Mouse (Mus musculus): ENCODE data around the gene Adgrl3.
"Not testable (repeated sequence)": the region's sequence is repeated elsewhere in the genome, so short reads cannot be mapped to it uniquely, and the experiment has no call there.

Adgrl3 gene

DNA sequence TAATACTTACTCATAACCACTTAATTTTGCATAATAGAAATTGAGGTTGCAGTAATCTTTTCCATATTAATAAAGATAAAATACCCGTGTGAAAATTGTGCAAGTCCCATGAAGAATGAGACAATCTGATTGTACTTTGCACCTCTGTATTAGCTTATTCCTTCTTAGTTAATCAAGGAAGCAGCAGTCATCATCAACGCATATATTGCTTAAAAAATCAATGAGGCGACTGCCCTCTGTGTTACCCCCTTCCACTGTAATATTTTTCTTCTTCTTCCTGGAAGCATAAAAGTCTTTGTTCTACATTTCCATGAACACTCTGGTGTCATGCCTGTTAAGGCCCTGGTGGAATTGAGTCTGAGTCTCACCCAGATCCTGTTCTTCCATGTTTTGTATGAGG is 416.4 kb downstream of the Adgrl3 start:
- no peak for DNase-seq

DNA sequence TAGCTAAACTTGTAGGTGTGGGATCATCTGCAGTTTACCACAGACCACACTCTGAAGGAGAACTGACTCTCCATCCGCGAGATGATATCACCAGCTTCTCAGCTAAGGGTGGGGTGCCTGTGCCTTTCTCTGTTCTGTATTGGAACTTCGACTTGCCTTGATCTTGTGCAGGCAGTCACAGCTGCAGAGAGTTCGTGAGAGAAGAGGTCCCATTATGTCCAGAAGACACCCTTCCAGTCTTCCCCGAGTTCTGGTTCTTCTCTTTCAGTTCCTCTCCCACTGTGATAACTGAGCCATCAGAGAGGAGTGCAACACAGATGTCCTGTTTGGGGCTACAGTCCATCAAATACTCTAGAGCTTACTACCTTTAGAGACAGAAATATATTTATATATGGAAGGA is 422.2 kb downstream of the Adgrl3 start:
- DNase-seq, result no peak

DNA sequence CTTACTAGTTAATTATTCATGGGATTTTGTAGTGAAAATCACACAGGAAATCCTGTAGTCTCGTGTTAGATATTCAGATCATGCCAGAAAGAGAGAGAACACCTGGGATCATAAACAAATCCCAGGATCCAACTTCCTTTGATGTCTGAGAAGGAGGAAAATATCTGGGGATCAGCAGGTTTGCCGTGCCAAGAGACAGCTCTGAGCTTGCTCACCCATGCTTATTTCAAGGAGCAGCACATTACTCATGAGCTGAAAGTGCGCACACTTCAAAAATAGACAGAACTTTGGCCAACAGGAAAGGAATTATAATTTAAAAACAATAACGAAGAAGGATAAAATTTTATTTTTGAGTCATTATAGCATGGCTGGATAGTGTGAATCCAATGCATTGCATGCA is 446.0 kb downstream of the Adgrl3 start:
- no peak for DNase-seq

DNA sequence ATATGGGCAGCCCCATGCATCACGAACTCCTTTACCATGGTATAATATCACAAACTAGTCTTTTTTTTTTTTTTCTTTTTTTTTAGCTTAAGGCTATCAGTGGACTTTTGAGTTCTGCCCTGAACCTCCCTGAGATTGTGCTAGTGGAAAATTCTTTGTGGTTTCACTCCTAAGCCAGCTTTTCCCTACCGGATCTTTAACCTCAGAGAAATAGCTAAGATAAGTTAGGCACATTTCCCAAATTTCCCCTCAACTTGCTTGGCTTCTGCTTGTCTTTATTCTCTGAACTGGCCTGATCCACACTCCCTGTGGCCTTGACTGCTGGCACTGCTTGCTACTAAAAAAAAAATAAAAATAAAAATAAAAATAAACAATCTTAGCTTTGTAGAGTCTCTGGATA is 454.7 kb downstream of the Adgrl3 start:
- DNase-seq, result no peak

DNA sequence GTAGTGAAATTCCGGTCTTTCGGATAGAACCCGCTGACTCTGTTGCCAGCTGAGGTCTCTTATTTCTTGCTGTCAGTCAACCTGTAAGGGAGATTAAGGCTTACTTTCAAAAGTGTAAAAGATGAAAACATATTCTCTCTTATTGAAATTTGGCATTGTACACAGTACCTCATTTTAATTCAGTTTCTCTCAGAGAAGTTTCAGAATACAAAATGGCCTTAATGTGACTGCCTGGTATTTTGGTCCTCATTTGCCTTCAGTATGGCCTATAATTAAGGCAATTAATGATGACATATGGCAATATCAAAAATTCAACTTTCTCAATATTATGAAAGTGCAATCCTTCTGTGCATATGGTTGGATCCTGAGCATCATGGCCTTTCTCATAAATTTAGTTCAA is 455.5 kb downstream of the Adgrl3 start:
- no peak for DNase-seq

DNA sequence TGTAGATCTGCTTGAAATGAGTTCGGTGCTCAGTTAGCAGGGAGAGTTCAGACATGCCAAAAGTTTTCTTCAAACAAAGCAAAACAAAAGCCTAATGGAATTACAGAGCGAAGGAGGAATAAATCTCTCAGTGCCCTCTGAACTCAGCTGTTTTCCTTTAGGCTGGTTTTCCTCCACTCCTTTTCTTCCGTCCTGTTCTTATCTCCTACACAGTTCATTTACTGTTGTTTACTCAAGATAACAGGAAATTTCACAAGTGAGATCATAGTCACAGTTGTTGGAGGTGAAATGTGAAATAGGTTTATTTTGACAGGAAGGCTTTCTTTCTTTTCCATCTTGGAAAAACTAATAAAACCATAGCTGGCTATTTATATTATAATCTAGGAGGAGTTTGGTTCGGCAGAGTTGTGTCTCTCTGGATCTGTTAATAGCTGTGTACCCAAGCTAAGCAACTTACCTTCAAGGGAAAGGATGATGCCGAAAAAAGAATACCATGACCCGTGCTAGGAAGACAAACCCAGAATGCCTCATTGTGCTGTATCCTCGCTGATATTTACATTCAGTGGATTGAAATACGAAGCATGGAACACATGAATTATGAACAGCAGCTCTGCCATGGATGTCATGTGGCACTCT is 456.2 kb downstream of the Adgrl3 start:
- DNase-seq, result no peak

- DNase-seq, result no peak
Measured at GRCm38 (mm10) chr5:81480911-81481310, 461.0 kb downstream of the Adgrl3 start.

- no peak for DNase-seq
Measured at GRCm38 (mm10) chr5:81483890-81484289, 464.0 kb downstream of the Adgrl3 start.

DNA sequence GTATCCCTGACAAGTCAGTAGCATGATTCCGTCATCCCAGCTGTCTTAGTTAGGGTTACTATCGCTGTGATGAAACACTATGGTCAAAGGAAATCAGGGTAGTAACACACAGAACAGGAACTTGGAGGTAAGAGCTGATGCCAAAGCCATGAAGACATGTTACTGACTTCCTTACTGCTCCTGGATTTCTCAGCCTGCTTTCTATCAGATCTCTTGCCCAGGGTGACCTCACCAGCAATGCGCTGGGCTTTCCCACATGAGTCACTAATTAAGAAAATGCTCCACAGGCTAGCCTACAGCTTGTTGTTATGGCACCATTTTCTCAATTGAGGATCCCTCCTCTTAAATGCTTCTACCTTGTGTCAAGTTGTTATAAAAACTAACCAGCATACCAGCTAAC is 481.1 kb downstream of the Adgrl3 start:
- no peak for DNase-seq

DNA sequence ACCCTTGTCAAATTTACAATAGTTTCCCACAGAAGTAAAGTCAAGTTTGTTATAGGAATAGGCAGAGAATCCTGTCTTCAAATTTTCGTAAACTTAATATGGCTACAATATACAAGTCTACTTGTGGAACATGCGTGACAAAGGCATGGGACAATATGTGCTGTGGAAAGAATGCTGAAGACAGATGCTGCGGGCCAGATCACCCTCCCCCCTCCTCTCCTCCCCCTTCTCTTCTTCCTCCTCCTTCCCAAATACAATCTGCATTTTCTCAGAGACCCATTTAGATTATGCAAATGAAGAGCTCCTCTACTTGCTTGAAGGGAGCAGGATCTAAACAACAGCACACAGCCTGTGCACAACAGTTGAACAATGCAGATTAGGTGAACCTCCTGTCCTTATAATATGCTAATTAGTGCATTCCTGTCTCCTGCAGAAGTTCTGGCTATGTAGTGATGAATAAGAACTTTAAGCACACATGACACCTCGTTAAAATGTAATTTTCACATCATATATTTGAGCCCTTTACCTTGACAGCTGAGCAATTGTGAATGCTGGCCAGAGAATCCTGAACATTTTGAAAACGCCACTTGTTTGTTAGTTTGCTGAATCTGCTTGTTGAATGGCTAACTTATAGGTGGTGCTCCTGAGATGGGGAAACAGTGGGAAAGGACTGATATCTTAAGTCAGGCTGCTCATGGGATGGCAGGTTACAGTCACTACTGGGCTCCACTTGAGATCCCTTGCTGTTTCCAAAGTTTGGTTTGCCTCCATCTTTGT is 499.0 kb downstream of the Adgrl3 start:
- DNase-seq, result no peak

- peak; percentile 31 for DNase-seq
Measured at GRCm38 (mm10) chr5:81519497-81520382, 499.8 kb downstream of the Adgrl3 start.

GRCm38 (mm10) chr5:81522760-81523159 is 502.8 kb downstream of the Adgrl3 start:
- DNase-seq, result no peak

GRCm38 (mm10) chr5:81524532-81524961 is 504.6 kb downstream of the Adgrl3 start:
- DNase-seq, result no peak

DNA sequence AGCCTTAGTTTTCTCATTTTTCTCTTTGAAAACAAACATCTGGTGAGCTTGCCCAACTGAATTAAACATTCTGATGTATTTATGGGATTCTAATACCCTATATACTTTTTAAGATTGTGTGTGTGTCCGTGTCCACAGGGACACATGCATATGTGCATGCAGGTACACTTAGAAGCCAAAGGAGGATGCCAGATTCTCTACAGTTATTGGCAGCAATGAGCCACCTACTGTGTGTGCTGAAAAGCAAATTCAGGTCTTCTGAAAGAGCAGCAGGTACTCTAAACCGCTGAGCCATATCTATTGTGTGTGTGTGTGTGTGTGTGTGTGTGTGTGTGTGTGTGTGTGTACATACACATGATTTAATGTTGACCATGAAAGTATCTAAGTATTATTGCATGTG is 505.4 kb downstream of the Adgrl3 start:
- no peak for DNase-seq

- no peak for DNase-seq
Measured at GRCm38 (mm10) chr5:81531639-81532038, 511.7 kb downstream of the Adgrl3 start.

DNA sequence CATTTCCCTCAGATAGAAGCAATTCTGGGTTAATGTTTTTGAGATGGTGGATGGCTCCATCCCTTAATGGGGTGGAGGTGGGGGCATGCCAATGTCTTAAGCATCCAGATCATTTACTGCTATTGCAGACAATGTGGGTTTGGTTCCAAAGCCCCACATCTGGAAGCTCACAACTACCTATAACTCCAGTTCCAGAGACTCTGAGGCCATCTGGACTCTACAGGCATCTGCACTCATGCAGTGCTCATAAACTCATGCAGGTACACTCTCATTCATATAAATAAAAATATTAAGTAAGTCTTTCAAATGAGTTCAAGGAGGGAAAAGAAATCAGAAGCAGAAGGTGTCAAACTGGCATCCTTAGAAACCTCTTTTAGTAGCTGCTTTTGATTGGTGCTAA is 530.3 kb downstream of the Adgrl3 start:
- DNase-seq, result no peak

DNA sequence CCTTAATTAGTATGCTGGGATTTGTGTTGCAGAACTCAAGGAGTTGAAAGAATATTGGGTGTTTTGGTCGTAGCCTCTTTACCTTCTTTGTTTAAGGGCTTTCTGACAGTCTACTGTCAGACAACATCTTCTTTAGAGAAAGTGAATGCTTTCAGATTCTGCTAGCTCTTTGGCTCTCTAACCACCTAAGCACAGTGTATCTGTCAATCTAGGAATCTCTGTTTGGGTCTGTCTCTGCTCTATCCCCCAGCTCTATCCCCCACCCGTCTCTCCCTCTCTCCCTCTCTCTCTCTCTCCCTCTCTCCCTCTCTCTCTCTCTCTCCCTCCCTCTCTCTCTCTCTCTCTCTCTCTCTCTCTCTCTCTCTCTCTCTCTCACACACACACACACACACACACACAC is 535.2 kb downstream of the Adgrl3 start:
- DNase-seq, result not testable (repeated sequence)

DNA sequence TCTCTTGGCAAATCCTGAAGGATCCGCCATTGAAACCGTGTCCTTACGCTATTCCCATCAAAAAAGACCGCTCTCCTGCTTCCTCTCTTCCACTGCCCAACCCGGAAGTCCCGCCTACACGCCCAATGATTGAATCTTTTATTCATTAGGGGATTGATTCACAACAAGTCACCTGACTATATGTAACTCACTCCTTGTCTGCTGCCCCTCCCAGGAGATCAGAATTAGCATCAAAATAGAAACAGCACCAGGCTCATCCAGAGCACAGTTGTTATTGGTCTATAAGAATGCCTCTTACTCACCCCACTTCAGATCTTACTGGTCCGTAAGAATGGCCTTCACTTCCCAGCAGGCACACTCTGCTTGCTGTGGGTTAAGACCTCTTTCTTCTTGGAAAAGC is 536.1 kb downstream of the Adgrl3 start:
- DNase-seq, result no peak

DNA sequence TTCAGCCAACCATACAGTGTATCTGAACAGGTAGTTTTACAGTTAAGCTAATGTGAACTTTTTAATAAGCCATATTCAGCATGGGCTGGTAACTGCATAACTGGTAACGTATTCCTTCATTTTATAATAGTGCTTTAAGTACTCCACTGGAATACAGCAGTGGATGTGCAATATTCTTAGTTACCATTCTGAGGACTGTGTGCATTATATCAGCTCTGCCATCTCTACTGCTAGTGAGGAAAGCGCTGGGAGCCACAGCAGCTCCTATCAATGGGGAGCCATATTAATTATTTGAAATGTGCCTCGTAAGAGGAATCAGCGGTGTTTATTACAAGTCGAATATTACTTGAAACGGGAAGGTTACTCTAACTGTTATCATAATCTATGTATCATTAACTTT is 539.0 kb downstream of the Adgrl3 start:
- DNase-seq, result no peak

DNA sequence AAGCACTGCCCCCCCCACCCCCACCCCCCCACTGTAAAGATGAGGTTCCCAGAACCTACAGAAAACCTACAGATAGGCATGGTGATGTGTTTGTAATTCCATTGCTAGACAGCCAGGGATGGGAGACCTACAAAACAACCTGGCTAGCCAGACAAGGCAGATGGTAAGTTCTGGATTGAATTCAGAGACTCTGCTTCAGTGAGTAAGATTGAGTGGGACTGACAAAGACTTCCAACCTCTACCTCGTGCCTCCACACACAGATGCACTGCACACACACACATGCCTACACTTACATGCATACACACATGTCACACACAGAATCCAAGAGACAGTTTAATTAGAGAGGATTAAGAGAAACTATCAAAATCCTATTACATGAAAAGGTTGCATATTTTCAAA is 544.4 kb downstream of the Adgrl3 start:
- DNase-seq, result no peak

- no peak for DNase-seq
Measured at GRCm38 (mm10) chr5:81566577-81566976, 546.6 kb downstream of the Adgrl3 start.

DNA sequence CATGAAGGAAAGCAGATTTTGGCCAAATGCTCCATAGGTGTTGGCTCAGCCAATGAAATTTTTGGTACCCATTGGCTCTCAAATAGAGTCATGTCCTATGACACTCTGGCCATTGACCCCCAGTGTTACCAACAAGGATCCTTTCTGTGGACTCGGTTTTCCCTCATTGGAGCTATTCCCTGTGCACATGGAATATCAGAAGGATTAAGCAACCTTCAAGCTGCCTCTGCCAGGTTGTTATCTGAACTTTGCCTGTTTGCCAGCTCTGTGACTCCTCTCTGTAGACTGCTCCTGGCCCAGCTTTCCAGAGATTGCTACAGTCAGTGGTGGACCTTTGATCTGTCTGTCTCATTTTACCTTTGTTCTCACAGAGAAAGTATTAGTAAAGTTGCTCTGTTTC is 548.8 kb downstream of the Adgrl3 start:
- no peak for DNase-seq

DNA sequence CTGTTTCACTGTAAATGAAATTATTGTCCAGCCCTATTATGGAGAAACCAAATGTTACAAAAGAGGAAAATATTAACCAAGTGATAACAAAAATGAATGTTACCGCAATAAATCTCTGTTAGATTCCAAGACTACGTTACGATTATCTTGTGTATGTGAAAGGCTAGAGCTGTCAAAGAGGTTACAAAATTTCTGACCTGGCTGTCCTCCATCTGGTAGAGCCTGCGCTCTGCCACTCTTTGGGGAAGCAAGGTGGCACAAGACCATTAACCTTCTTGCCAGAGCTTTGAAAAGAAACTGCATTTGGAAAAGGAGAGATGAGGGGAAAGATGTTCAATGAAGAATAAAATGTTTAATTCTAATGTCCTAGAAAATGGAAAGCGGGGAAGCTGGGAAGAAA is 562.9 kb downstream of the Adgrl3 start:
- no peak for DNase-seq

DNA sequence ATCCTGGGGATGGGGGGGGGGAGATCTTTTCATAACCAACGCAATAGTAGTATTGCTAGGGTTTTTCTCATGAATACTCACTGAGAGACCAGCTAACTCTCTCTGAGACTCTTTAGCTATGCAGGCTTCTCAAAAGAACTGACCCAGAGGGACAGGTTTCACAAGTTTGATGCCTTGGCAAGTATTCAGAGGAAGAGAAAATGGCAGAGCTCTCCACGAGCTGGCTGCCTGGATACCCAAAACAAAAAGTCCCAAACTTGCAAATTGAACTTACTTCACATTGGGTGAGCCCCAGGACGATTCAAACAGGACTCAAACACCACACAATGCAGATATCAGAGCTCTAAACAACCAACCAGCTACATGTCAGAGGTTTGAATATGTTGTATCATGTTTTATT is 563.5 kb downstream of the Adgrl3 start:
- no peak for DNase-seq

Measured in right cerebral cortex, postnatal 14 days (tissue).